Mouse (Mus musculus): Measurements from ENCODE around the gene Srrd.

Srrd gene

GRCm38 (mm10) chr5:112360077-112360476, 17.2 kb upstream of the Srrd start:
- ATAC-seq (ENCODE audit: insufficient number of reproducible peaks, low FRiP score, low TSS enrichment), result no peak

- ATAC-seq (ENCODE audit: insufficient number of reproducible peaks, low FRiP score, low TSS enrichment), result no peak
Measured at GRCm38 (mm10) chr5:112359520-112359919, 16.7 kb upstream of the Srrd start.

GRCm38 (mm10) chr5:112356322-112356721, 13.5 kb upstream of the Srrd start:
- no peak for ATAC-seq (ENCODE audit: insufficient number of reproducible peaks, low FRiP score, low TSS enrichment)

GRCm38 (mm10) chr5:112355910-112356309, 13.1 kb upstream of the Srrd start, which contains the start of gene Gm6583:
TSS of gene Gm6583 (minus strand) at chr5:112356033.
- ATAC-seq (ENCODE audit: insufficient number of reproducible peaks, low FRiP score, low TSS enrichment), result no peak

- no peak for ATAC-seq (ENCODE audit: insufficient number of reproducible peaks, low FRiP score, low TSS enrichment)
Measured at GRCm38 (mm10) chr5:112355493-112355892, 12.7 kb upstream of the Srrd start.

- no peak for ATAC-seq (ENCODE audit: insufficient number of reproducible peaks, low FRiP score, low TSS enrichment)
Measured at GRCm38 (mm10) chr5:112349169-112349568, 6.3 kb upstream of the Srrd start.

GRCm38 (mm10) chr5:112346211-112346965, 3.5 kb upstream of the Srrd start:
- no peak for ATAC-seq (ENCODE audit: insufficient number of reproducible peaks, low FRiP score, low TSS enrichment)

GRCm38 (mm10) chr5:112344092-112344960, 1.5 kb upstream of the Srrd start:
- ATAC-seq (ENCODE audit: insufficient number of reproducible peaks, low FRiP score, low TSS enrichment), result no peak

- ATAC-seq (ENCODE audit: insufficient number of reproducible peaks, low FRiP score, low TSS enrichment), result peak; percentile 45; the same call in 1 of the 2 replicates
Measured at GRCm38 (mm10) chr5:112343205-112343595, 360 bp upstream of the Srrd start.

- ATAC-seq (ENCODE audit: insufficient number of reproducible peaks, low FRiP score, low TSS enrichment), result no peak
Measured at GRCm38 (mm10) chr5:112339215-112339614, 3.6 kb downstream of the Srrd start.

- no peak for ATAC-seq (ENCODE audit: insufficient number of reproducible peaks, low FRiP score, low TSS enrichment)
Measured at GRCm38 (mm10) chr5:112337004-112337403, 5.8 kb downstream of the Srrd start.

GRCm38 (mm10) chr5:112335473-112335872, 7.4 kb downstream of the Srrd start:
- ATAC-seq (ENCODE audit: insufficient number of reproducible peaks, low FRiP score, low TSS enrichment), result no peak

- no peak for ATAC-seq (ENCODE audit: insufficient number of reproducible peaks, low FRiP score, low TSS enrichment)
Measured at GRCm38 (mm10) chr5:112329805-112330564, 12.9 kb downstream of the Srrd start.

GRCm38 (mm10) chr5:112327854-112328253, 15.0 kb downstream of the Srrd start:
- no peak for ATAC-seq (ENCODE audit: insufficient number of reproducible peaks, low FRiP score, low TSS enrichment)

GRCm38 (mm10) chr5:112326446-112327009, 16.3 kb downstream of the Srrd start:
- no peak for ATAC-seq (ENCODE audit: insufficient number of reproducible peaks, low FRiP score, low TSS enrichment)

GRCm38 (mm10) chr5:112325546-112326445, 17.0 kb downstream of the Srrd start, which contains the start of gene Tfip11:
TSS of gene Tfip11 (plus strand) at chr5:112326358.
- peak; percentile 89; the same call in 1 of the 2 replicates for ATAC-seq (ENCODE audit: insufficient number of reproducible peaks, low FRiP score, low TSS enrichment)

GRCm38 (mm10) chr5:112324637-112325545, 17.9 kb downstream of the Srrd start:
- no peak for ATAC-seq (ENCODE audit: insufficient number of reproducible peaks, low FRiP score, low TSS enrichment)

- no peak for ATAC-seq (ENCODE audit: insufficient number of reproducible peaks, low FRiP score, low TSS enrichment)
Measured at GRCm38 (mm10) chr5:112323246-112323645, 19.6 kb downstream of the Srrd start.

All from cerebellum, adult (tissue).